Mouse (Mus musculus): Measurements from ENCODE around the gene Gfod1. TPM values are rescaled to one million over a fixed set of nuclear protein-coding genes. Genes with fewer than 3 reads are reported as not detected.

Gfod1 gene
- total and polyA plus RNA-seq, 2 experiments from 2014 or later = 2.4 to 22.4 TPM

GRCm38 (mm10) chr13:43182465-43183201, 121.3 kb downstream of the Gfod1 start:
- Histone ChIP-seq H3K36me3 (ENCODE audit: insufficient read depth, low read length) (no peaks in the 10 kb centered on the region), H3K27ac (ENCODE audit: low read depth, low read length) (peak overlapping the region; percentile 13; the same call in 1 of the 2 replicates), H3K9me3 (ENCODE audit: low read length) (no peaks in the 10 kb centered on the region), H3K9ac (replicated peaks; ENCODE audit: low read length, poor library complexity, severe bottlenecking) (no peak overlapping the region; the same call in 1 of the 2 replicates), H3K27me3 (ENCODE audit: insufficient read depth, low read length) (no peaks in the 10 kb centered on the region), H3K4me3 (ENCODE audit: low read depth, low read length) (peak overlapping the region; percentile 25), H3K4me2 (ENCODE audit: low read depth, low read length, poor library complexity, severe bottlenecking) (peak overlapping the region; percentile 56), H3K4me1 (ENCODE audit: insufficient read depth, low read length) (no peaks in the 10 kb centered on the region)
- DNase-seq (ENCODE audit: low spot score) (peak; percentile 91), ATAC-seq (ENCODE audit: low FRiP score) (peak; percentile 64)
- TF ChIP-seq CTCF (IDR thresholded peaks at IDR 0.05) = peak; percentile 93
- WGBS = 10% methylated on average over 14 of the region's 14 CpGs

GRCm38 (mm10) chr13:43181104-43181503, 122.9 kb downstream of the Gfod1 start:
- H3K4me3 ChIP-seq (ENCODE audit: low read depth, low read length) = no peak overlapping the region
- ATAC-seq (ENCODE audit: low FRiP score) (no peak), DNase-seq (ENCODE audit: low spot score) (no peak)
- no peak overlapping the region for H3K9ac ChIP-seq (replicated peaks; ENCODE audit: low read length, poor library complexity, severe bottlenecking)
- 75% methylated on average over 7 of the region's 7 CpGs for WGBS
- no peaks in the 10 kb centered on the region for H3K27me3 ChIP-seq (ENCODE audit: insufficient read depth, low read length)
- H3K4me2 ChIP-seq (ENCODE audit: low read depth, low read length, poor library complexity, severe bottlenecking) = no peak overlapping the region
- no peaks in the 10 kb centered on the region for H3K9me3 ChIP-seq (ENCODE audit: low read length)
- no peaks in the 10 kb centered on the region for H3K4me1 ChIP-seq (ENCODE audit: insufficient read depth, low read length)
- no peak for TF ChIP-seq CTCF (IDR thresholded peaks at IDR 0.05)
- H3K27ac ChIP-seq (ENCODE audit: low read depth, low read length) = no peak overlapping the region
- no peaks in the 10 kb centered on the region for H3K36me3 ChIP-seq (ENCODE audit: insufficient read depth, low read length)

DNA sequence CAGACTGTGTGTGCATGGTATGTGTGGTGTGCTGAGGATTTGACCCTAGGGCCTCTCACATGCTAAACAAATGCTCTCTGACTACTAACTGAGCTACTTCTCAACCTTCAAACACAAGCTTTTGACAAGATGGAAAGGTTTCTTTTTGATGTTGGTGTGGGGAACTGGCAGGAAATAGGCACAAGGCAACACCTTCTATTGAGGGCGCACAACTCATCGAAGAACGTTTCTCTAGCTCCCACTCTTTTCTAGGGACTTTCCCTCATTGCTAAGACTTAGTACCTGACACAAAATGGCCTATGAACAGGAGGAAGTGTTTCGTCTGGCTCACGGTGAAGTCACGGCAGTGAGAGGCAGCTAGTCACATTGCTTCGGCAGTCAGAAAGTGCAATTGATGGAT, 126.7 kb downstream of the Gfod1 start:
- Histone ChIP-seq H3K9ac (replicated peaks; ENCODE audit: low read length, poor library complexity, severe bottlenecking) (no peak overlapping the region), H3K4me3 (ENCODE audit: low read depth, low read length) (no peak overlapping the region), H3K27me3 (ENCODE audit: insufficient read depth, low read length) (no peaks in the 10 kb centered on the region), H3K27ac (ENCODE audit: low read depth, low read length) (no peak overlapping the region), H3K9me3 (ENCODE audit: low read length) (no peaks in the 10 kb centered on the region), H3K4me2 (ENCODE audit: low read depth, low read length, poor library complexity, severe bottlenecking) (no peak overlapping the region), H3K36me3 (ENCODE audit: insufficient read depth, low read length) (no peaks in the 10 kb centered on the region), H3K4me1 (ENCODE audit: insufficient read depth, low read length) (no peaks in the 10 kb centered on the region)
- DNase-seq (ENCODE audit: low spot score) (no peak), ATAC-seq (ENCODE audit: low FRiP score) (no peak)
- WGBS = 91% methylated on average over 7 of the region's 7 CpGs
- TF ChIP-seq CTCF (IDR thresholded peaks at IDR 0.05) = no peak

DNA sequence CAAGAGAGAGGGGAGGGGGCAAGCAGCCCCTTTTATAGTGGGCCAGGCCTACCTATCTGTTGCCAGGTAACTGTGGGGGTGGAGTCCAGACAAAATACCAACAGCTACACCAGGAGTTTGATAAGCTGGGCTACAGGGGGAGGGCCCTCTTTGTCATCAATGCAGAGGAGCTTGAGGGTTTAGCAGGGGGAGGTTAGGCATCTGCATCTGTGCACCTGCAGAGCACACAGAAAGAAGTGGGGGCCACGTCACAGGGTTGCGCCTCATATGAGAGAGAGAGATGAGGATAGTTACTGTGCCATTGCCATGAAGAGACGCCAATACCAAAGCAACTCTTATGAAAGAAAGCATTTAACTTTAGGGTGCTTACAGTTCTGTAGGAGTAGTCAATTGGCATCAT, 127.3 kb downstream of the Gfod1 start:
- no peak for TF ChIP-seq CTCF (IDR thresholded peaks at IDR 0.05)

DNA sequence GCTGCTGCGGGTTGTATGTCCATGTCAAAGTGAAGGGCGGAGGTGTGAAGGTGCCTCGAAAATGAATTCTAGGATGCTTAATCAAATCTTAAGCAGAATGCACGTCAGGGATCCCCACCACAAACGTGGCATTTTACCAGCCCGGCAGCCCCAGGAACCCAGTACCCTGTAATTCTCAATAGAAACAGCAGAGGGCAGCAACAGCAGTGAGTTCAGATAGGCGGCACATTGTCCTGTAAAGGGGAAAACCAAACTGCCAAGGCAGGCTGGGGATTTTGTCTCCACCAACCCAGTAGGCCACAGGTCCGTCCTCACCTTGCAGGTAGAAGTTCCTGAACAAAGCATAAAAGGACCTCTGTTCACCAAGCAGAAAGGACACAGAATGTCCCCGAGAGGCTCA, 130.7 kb downstream of the Gfod1 start:
- ATAC-seq (ENCODE audit: low FRiP score) = no peak
- H3K36me3 ChIP-seq (ENCODE audit: insufficient read depth, low read length) = no peaks in the 10 kb centered on the region
- peak; percentile 75 for DNase-seq (ENCODE audit: low spot score)
- no peak overlapping the region for H3K9ac ChIP-seq (replicated peaks; ENCODE audit: low read length, poor library complexity, severe bottlenecking)
- WGBS = 16% methylated on average over 9 of the region's 9 CpGs
- no peaks in the 10 kb centered on the region for H3K27me3 ChIP-seq (ENCODE audit: insufficient read depth, low read length)
- no peak overlapping the region for H3K4me2 ChIP-seq (ENCODE audit: low read depth, low read length, poor library complexity, severe bottlenecking)
- TF ChIP-seq CTCF (IDR thresholded peaks at IDR 0.05) = peak; percentile 86
- no peaks in the 10 kb centered on the region for H3K9me3 ChIP-seq (ENCODE audit: low read length)
- H3K4me3 ChIP-seq (ENCODE audit: low read depth, low read length) = no peak overlapping the region
- H3K27ac ChIP-seq (ENCODE audit: low read depth, low read length) = no peak overlapping the region
- H3K4me1 ChIP-seq (ENCODE audit: insufficient read depth, low read length) = peaks cover 2% of the 10 kb centered on the region; the same call in 1 of the 2 replicates

More for the DNA sequence above, 127.3 kb downstream of the Gfod1 start:
- H3K9ac ChIP-seq (replicated peaks; ENCODE audit: low read length, poor library complexity, severe bottlenecking) = no peak overlapping the region
- no peaks in the 10 kb centered on the region for H3K27me3 ChIP-seq (ENCODE audit: insufficient read depth, low read length)
- no peak for ATAC-seq (ENCODE audit: low FRiP score)
- H3K27ac ChIP-seq (ENCODE audit: low read depth, low read length) = no peak overlapping the region
- WGBS = 97% methylated on average over 3 of the region's 3 CpGs
- peaks cover 2% of the 10 kb centered on the region; the same call in 1 of the 2 replicates for H3K4me1 ChIP-seq (ENCODE audit: insufficient read depth, low read length)
- no peak for DNase-seq (ENCODE audit: low spot score)
- H3K4me3 ChIP-seq (ENCODE audit: low read depth, low read length) = no peak overlapping the region
- H3K4me2 ChIP-seq (ENCODE audit: low read depth, low read length, poor library complexity, severe bottlenecking) = no peak overlapping the region
- H3K36me3 ChIP-seq (ENCODE audit: insufficient read depth, low read length) = no peaks in the 10 kb centered on the region
- no peaks in the 10 kb centered on the region for H3K9me3 ChIP-seq (ENCODE audit: low read length)

DNA sequence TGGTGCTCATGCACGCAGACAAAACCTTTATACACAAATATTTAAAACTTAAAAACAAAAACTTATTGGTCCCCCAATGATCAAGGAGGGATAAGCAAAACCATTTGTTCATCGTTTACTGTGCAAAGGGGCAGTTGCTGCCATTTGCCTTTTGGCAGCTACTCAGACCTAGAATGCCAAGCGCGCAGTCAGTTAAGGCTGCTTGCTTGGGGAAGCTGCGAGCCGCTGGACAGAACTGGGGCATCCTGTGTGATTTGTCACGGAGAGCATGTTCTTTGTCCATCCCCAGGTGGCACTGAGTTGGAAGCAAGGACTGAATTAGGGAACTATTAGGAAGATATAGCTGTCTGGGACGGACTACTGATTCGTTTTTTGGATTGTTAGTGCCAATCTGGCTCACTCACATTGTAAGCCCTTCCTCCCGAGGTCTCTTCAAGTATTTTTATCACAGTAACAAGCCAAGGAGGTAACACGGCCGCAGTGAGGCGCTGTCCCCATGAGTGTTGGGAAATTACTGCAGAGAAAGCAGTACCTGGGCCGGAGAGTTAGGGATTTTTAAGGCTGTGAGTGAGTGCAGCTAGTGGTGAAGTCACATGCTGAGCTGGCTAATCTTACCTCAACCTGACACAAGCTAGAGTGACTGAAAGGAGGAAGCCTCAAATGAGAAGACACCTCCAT, 131.8 kb downstream of the Gfod1 start:
- Histone ChIP-seq H3K9me3 (ENCODE audit: low read length) (no peaks in the 10 kb centered on the region), H3K9ac (replicated peaks; ENCODE audit: low read length, poor library complexity, severe bottlenecking) (no peak overlapping the region; the same call in 1 of the 2 replicates), H3K27ac (ENCODE audit: low read depth, low read length) (no peak overlapping the region), H3K27me3 (ENCODE audit: insufficient read depth, low read length) (no peaks in the 10 kb centered on the region), H3K36me3 (ENCODE audit: insufficient read depth, low read length) (no peaks in the 10 kb centered on the region), H3K4me3 (ENCODE audit: low read depth, low read length) (peak overlapping the region; percentile 51), H3K4me1 (ENCODE audit: insufficient read depth, low read length) (peaks cover 2% of the 10 kb centered on the region; the same call in 1 of the 2 replicates), H3K4me2 (ENCODE audit: low read depth, low read length, poor library complexity, severe bottlenecking) (peak overlapping the region; percentile 69)
- no peak for ATAC-seq (ENCODE audit: low FRiP score)
- 34% methylated on average over 14 of the region's 14 CpGs for WGBS
- peak; percentile 54 for DNase-seq (ENCODE audit: low spot score)
- TF ChIP-seq CTCF (IDR thresholded peaks at IDR 0.05) = peak; percentile 60
